Mouse (Mus musculus) embryonic facial prominence, embryonic 11.5 days (tissue): ENCODE data around the gene Smoc2. TPM values are rescaled to one million over a fixed set of nuclear protein-coding genes. Genes with fewer than 3 reads are reported as not detected.
A peak's percentile ranks its signal among the peaks of the same experiment; 100 is the strongest.

Experiments
- ATAC-seq: fragments of 200-750 bp; cut with Nextera tagmentation; replicated peaks from 2 replicates; pipeline ENCODE4 v1.8.0; 2017; ENCODE audit warnings: low read depth; ENCODE audit not compliant: insufficient number of reproducible peaks, low FRiP score, low TSS enrichment
- DNase-seq: peaks from one replicate; pipeline ENCODE4 v3.0.0-alpha.2; 2015; ENCODE audit warnings: low spot score
- H3K27ac ChIP-seq: fragments of 300-500 bp; sonication (generic); replicated peaks from 2 replicates; pipeline ENCODE4 v1.5.1; 2014; ENCODE audit warnings: mild to moderate bottlenecking, low read depth, low read length, control low read depth
- H3K27me3 ChIP-seq: fragments of 300-500 bp; sonication (generic); 2 replicates; pipeline ENCODE4 v1.6.1; 2014; ENCODE audit warnings: mild to moderate bottlenecking, low read length, moderate library complexity, mixed read lengths; ENCODE audit not compliant: control insufficient read depth, insufficient read depth
- H3K36me3 ChIP-seq: fragments of 300-500 bp; sonication (generic); replicated peaks from 2 replicates; pipeline ENCODE4 v1.6.1; 2014; ENCODE audit warnings: low read depth, mild to moderate bottlenecking, low read length, moderate library complexity, mixed read lengths; ENCODE audit not compliant: control insufficient read depth, insufficient read depth
- H3K4me1 ChIP-seq: fragments of 300-500 bp; sonication (generic); 2 replicates; pipeline ENCODE4 v1.6.1; 2014; ENCODE audit warnings: low read length, mixed read lengths; ENCODE audit not compliant: control insufficient read depth, insufficient read depth
- H3K4me2 ChIP-seq: fragments of 300-500 bp; sonication (generic); 2 replicates; pipeline ENCODE4 v1.6.1; 2014; ENCODE audit warnings: low read depth, mild to moderate bottlenecking, control low read depth, low read length, moderate library complexity
- H3K4me3 ChIP-seq: fragments of 300-500 bp; sonication (generic); 2 replicates; pipeline ENCODE4 v1.5.1; 2014; ENCODE audit warnings: low read depth, low read length, control low read depth
- H3K9ac ChIP-seq: fragments of 300-500 bp; sonication (generic); replicated peaks from 2 replicates; pipeline ENCODE4 v1.6.1; 2014; ENCODE audit warnings: mild to moderate bottlenecking, control low read depth, low read length
- H3K9me3 ChIP-seq: fragments of 300-500 bp; sonication (generic); replicated peaks from 2 replicates; pipeline ENCODE4 v1.6.1; 2016; ENCODE audit warnings: mild to moderate bottlenecking, low read length, inconsistent platforms, mixed read lengths; ENCODE audit not compliant: control insufficient read depth
- WGBS: fragments of 180-500 bp; shearing (Covaris S2); extraction: QIAGEN DNeasy Blood & Tissue Kit; methylation state at CpG from one replicate; pipeline ENCODE4 v1.1.7; 2014; 5-methylcytosine and 5-hydroxymethylcytosine counted together
- polyA plus RNA-seq: library from polyadenylated mRNA; unstranded; fragments of >200 nt; fragmentation: Nextera tagmentation; extraction: Ambion mirVana; gene quantifications from 2 replicates; pipeline ENCODE4 v1.2.1, GENCODE M21; 2014

Smoc2 gene
- polyA plus RNA-seq, 1 experiment from 2014 or later: 45.0 TPM

DNA sequence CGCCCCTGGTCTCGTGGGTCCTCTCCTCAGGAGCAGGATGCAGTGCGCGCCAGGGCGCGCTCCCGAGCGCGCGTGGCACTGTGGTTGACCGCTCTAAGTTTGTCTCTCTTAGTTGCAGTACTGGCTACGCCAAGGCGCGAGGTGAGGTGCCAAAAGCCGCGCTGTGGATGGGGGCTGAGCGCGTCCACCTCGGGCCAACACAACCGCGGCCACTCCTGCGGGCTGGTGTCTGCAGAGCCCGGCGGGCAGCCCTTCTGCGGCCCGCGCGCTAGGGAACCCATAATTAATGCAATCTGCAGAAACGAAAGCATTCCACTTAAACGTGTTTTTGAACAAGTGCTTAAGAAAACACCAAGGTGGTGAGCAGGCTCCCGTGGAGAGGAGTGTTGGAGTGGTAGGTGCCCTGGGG, 1.1 kb downstream of the Smoc2 start:
- Histone ChIP-seq H3K27me3 (peaks cover 33% of the 10 kb centered on the region), H3K9me3 (no peaks in the 10 kb centered on the region), H3K27ac (no peak overlapping the region), H3K4me3 (peak overlapping the region; percentile 55), H3K9ac (peak overlapping the region; percentile 47), H3K4me1 (peaks cover 2% of the 10 kb centered on the region), H3K36me3 (no peaks in the 10 kb centered on the region), H3K4me2 (peak overlapping the region; percentile 96)
- ATAC-seq (no peak), DNase-seq (peak; percentile 39)
- under 1% methylated on average over 31 of the region's 31 CpGs for WGBS

DNA sequence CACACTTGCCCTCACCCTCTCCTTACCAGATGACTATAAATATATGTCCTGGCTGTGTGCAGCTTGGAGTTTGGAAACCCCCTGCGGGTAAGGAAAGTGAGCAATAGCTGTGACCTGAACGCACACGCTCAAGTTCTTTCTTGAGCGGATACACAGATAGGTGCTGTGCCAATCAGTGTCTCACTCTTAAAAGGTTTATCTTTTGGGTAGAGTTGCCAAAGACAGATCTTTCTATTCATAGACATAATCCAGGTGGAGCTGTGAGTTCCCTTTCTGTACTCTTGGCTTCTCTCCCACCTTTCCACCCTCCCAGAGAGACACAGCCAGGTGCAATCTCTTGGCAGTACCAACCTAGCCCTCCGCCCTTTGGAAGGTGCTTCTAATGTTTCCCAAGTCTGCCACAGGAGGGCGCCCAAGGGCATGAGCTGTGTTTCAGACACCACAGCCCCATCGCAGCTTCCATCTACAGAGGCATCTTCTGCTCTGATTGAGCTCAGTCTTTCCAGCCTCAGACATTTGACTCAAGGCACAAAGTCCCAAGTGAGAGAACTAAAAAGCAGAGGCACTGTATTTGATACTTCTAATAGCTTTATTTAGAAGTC, 8.8 kb downstream of the Smoc2 start:
- H3K9ac ChIP-seq: no peak overlapping the region
- H3K27ac ChIP-seq: no peak overlapping the region
- WGBS: 47% methylated on average over 7 of the region's 7 CpGs
- ATAC-seq (no peak), DNase-seq (peak; percentile 85)
- H3K4me3 ChIP-seq: no peak overlapping the region
- no peak overlapping the region for H3K4me2 ChIP-seq
- H3K27me3 ChIP-seq: no peaks in the 10 kb centered on the region
- H3K36me3 ChIP-seq: no peaks in the 10 kb centered on the region
- H3K4me1 ChIP-seq: no peaks in the 10 kb centered on the region
- no peaks in the 10 kb centered on the region for H3K9me3 ChIP-seq

DNA sequence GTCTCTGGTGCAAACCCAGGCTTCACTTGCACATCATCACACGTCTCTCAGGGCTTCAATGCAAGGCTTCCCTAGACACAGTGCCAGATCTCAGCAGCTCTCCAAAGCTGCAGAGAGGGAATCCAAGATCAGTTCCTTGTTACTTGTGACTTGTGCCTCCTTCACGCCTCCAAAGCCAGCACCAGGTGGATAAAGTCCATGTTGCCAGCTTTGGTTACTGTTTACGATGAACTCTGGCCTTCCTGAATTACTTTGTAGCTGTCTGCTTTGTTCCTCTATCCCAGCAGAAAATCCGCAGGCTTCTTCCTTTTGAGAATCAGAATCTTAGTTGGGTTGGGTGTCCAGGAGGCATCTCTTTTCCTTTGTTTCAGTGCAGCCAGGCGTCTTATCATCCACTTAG, 14.3 kb downstream of the Smoc2 start:
- Histone ChIP-seq H3K4me3 (no peak overlapping the region), H3K36me3 (no peaks in the 10 kb centered on the region), H3K9ac (no peak overlapping the region), H3K27me3 (no peaks in the 10 kb centered on the region), H3K9me3 (no peaks in the 10 kb centered on the region), H3K27ac (no peak overlapping the region), H3K4me1 (no peaks in the 10 kb centered on the region), H3K4me2 (no peak overlapping the region)
- DNase-seq (no peak), ATAC-seq (no peak)
- WGBS: 63% methylated on average over 5 of the region's 5 CpGs

DNA sequence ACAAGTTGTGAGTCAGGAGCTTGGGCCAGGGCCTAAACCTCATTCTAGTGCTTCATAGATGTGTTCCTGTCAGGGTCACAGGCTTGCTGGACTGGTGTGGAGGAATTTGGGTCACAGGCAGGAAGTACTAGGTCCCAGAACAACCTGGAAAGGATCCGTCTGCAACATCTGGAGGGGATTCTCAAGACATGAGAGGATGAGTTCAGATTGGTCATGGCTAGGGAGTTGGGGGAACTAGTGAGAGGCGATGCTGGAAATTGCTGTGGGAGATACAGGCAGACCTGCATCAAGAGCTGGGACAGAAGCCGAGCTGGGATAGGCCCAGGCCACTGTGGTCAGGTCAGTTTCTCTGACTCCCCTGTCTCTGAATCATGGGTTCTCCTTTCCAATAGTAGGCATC, 15.8 kb downstream of the Smoc2 start:
- no peaks in the 10 kb centered on the region for H3K9me3 ChIP-seq
- no peak overlapping the region for H3K27ac ChIP-seq
- H3K9ac ChIP-seq: no peak overlapping the region
- no peaks in the 10 kb centered on the region for H3K4me1 ChIP-seq
- H3K4me2 ChIP-seq: no peak overlapping the region
- no peaks in the 10 kb centered on the region for H3K27me3 ChIP-seq
- no peaks in the 10 kb centered on the region for H3K36me3 ChIP-seq
- ATAC-seq: no peak
- WGBS: 92% methylated on average over 3 of the region's 3 CpGs
- no peak for DNase-seq
- no peak overlapping the region for H3K4me3 ChIP-seq

DNA sequence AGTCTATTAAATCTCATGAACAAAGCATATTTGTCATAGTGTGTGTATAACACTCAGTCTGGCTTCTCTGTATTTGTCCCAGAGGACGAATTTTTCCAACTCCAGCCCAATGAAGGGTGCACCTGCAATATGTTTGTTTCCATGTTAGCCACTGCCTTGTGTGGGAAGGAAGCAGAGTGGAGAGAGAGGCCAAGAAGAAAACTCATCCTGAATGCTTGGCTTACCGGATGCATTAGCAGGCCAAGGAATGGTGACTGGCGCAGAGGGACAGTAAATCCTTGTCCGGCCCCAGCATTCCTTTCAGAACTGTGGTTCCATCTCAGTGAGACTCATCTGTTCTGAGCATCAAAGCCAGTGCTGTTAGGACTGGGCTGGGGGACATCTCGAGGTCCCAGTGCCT, 21.1 kb downstream of the Smoc2 start:
- H3K9me3 ChIP-seq: no peaks in the 10 kb centered on the region
- no peak for ATAC-seq
- H3K27me3 ChIP-seq: no peaks in the 10 kb centered on the region
- H3K4me3 ChIP-seq: no peak overlapping the region
- WGBS: 81% methylated on average over 5 of the region's 5 CpGs
- DNase-seq: no peak
- no peak overlapping the region for H3K9ac ChIP-seq
- no peak overlapping the region for H3K27ac ChIP-seq
- no peaks in the 10 kb centered on the region for H3K36me3 ChIP-seq
- no peaks in the 10 kb centered on the region for H3K4me1 ChIP-seq
- no peak overlapping the region for H3K4me2 ChIP-seq

DNA sequence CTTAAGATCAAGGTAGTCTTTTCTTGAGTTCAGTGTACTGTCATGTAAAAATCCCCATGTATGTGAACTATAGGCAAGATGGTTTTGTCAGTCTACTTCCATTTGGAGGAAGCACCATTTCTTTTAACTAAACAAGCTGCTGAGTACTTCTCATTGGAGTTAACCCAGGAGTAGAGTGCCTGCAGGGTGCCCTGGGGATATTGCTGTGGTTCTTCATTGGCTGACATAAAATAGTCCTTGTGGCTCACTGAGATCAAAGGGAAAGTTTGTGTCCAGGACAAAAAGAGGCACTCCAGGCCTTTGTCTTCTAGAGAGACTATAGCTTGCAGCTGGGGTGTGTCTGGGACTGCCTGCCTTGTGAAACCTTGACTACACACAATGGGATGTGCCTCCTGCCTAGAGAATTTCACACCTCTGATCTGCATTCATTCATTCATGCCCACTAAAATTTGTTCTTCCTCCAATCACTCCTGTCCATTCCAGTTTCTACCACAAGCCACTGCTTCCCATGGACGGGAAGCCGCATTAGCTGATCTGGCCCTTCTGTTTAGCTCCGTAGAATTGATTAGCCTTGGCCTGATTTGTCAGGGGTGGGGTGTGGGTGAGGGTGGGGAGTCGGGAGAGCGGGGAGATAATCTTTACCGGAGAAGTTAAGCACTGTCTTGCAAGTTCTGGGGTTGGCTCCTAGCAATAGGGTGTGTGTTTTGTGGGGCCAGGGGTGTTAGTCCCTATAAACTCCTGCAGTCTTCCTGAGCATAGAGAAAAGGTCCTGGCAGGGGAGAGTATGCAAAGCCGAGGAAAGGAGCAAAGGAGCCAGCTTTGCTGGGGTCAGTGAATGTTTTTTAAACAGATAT, 22.4 kb downstream of the Smoc2 start:
- ATAC-seq (no peak), DNase-seq (no peak)
- no peak overlapping the region for H3K27ac ChIP-seq
- no peaks in the 10 kb centered on the region for H3K4me1 ChIP-seq
- H3K4me3 ChIP-seq: no peak overlapping the region
- no peaks in the 10 kb centered on the region for H3K27me3 ChIP-seq
- no peak overlapping the region for H3K4me2 ChIP-seq
- H3K36me3 ChIP-seq: no peaks in the 10 kb centered on the region
- no peak overlapping the region for H3K9ac ChIP-seq
- no peaks in the 10 kb centered on the region for H3K9me3 ChIP-seq
- WGBS: 24% methylated on average over 7 of the region's 7 CpGs

DNA sequence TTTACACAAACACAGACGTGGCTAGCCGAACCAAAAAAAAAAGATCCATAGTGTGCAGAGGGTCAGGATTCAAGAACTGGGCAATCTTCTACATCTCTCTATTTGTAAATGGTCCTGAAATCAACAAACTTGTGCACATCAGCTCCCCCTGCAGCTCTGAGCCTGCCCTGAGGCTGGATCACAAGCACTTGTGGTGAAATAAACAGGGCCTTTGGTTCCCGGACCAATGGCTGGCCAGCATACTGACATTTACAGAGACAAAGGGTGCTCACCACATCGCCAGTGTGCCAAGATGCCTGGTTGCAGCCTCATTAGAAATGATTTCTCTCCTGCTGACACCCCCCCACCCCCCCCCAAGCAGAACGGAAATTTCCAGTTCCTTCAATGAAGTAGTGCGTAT, 23.1 kb downstream of the Smoc2 start:
- peak; percentile 15 for DNase-seq
- H3K4me3 ChIP-seq: no peak overlapping the region
- H3K9ac ChIP-seq: no peak overlapping the region
- ATAC-seq: no peak
- no peak overlapping the region for H3K4me2 ChIP-seq
- H3K27me3 ChIP-seq: no peaks in the 10 kb centered on the region
- no peaks in the 10 kb centered on the region for H3K4me1 ChIP-seq
- 48% methylated on average over 6 of the region's 6 CpGs for WGBS
- H3K36me3 ChIP-seq: no peaks in the 10 kb centered on the region
- H3K27ac ChIP-seq: no peak overlapping the region
- no peaks in the 10 kb centered on the region for H3K9me3 ChIP-seq

DNA sequence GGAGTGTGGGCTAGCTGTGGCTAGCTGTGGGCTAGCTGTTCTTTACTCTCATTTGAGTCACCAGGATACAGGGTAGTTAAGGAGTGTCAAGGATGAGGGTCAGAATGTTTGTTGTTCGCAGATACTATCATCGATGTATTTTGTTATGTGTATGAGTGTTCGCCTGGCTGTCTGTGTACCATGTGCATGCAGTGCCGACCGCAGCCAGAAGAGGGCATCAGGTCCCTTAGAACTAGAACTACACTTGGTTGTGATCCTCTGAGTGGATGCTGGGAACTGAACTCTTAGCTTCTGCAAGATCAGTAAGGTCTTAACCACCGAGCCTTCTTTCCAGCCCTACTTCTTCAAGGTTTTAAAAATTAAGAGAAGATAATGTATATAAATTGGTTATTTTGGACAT, 24.4 kb downstream of the Smoc2 start:
- no peaks in the 10 kb centered on the region for H3K4me1 ChIP-seq
- DNase-seq (no peak), ATAC-seq (no peak)
- H3K9ac ChIP-seq: no peak overlapping the region
- no peaks in the 10 kb centered on the region for H3K36me3 ChIP-seq
- no peak overlapping the region for H3K4me3 ChIP-seq
- no peaks in the 10 kb centered on the region for H3K9me3 ChIP-seq
- no peaks in the 10 kb centered on the region for H3K27me3 ChIP-seq
- H3K27ac ChIP-seq: no peak overlapping the region
- no peak overlapping the region for H3K4me2 ChIP-seq
- 97% methylated on average over 6 of the region's 6 CpGs for WGBS
